21 mouse cellular contexts compared by ENCODE assay signal in the genomic region with DNA sequence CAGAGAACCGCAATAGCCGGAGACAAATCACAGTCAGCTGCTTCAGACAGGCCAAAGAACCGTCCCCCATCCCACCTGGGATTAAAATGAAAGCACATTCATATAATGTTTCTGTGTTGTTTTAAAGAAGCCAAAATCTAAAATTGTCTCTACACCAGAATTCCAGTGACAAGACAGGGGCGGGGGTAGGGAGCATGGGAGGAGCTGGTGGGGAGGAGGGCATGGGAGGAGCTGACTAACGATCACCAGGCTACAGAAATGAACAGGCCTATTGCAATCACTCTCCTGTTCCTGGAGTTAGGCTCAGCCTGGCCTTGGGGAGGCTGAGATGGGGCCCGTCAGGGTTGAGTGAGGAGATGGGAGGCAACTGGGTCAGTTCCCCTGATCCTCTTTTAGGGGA.
A peak's percentile ranks its signal among the peaks of the same experiment; 100 is the strongest.
DNase-seq lines count a peak whose midpoint lies in the region; ATAC-seq and TF ChIP-seq lines count a peak whose summit lies in the region.
"Had no signal": no experiment of that assay in that cellular context is flagged by ENCODE, and none has a peak within 500 bp of the region (broad histone marks: within the 10 kb centered on the region; RNA-seq: fewer than 3 reads in every experiment).

No protein-coding gene starts in this region.

- H3K9ac ChIP-seq in hindbrain, embryonic 14.5 days = no peak overlapping the region
- H3K9ac ChIP-seq in embryonic facial prominence, embryonic 14.5 days (ENCODE audit: low read depth, low read length) = no peak overlapping the region
- no peak overlapping the region for H3K9ac ChIP-seq in limb, embryonic 14.5 days (ENCODE audit: low read depth, low read length, severe bottlenecking)
- H3K9ac ChIP-seq: forebrain, embryonic 13.5 days; heart, embryonic 12.5 days; liver, embryonic 12.5 days; neural tube, embryonic 12.5 days had no signal

- H3K9me3 ChIP-seq in hindbrain, embryonic 10.5 days = no peaks in the 10 kb centered on the region
- H3K9me3 ChIP-seq in hindbrain, embryonic 14.5 days (ENCODE audit: control insufficient read depth, low read length) = no peaks in the 10 kb centered on the region
- H3K9me3 ChIP-seq in embryonic facial prominence, embryonic 14.5 days (ENCODE audit: control insufficient read depth, low read length) = no peaks in the 10 kb centered on the region
- no peaks in the 10 kb centered on the region for H3K9me3 ChIP-seq in limb, embryonic 14.5 days (ENCODE audit: control insufficient read depth, low read length)
- H3K9me3 ChIP-seq: forebrain, embryonic 13.5 days; heart, embryonic 12.5 days; liver, embryonic 12.5 days; midbrain, embryonic 10.5 days; neural tube, embryonic 12.5 days had no signal

- no peaks in the 10 kb centered on the region for H3K36me3 ChIP-seq in hindbrain, embryonic 10.5 days
- no peaks in the 10 kb centered on the region for H3K36me3 ChIP-seq in hindbrain, embryonic 14.5 days (replicated peaks; ENCODE audit: control insufficient read depth, insufficient read depth)
- H3K36me3 ChIP-seq in embryonic facial prominence, embryonic 14.5 days (ENCODE audit: control insufficient read depth, insufficient read depth, low read length) = no peaks in the 10 kb centered on the region
- no peaks in the 10 kb centered on the region for H3K36me3 ChIP-seq in limb, embryonic 14.5 days (ENCODE audit: control insufficient read depth, insufficient read depth, low read length)
- H3K36me3 ChIP-seq: heart, embryonic 12.5 days; liver, embryonic 12.5 days; midbrain, embryonic 10.5 days; neural tube, embryonic 12.5 days had no signal

- WGBS in hindbrain, embryonic 10.5 days = 67% methylated on average over 6 of the region's 6 CpGs
- 55% methylated on average over 6 of the region's 6 CpGs for WGBS in hindbrain, embryonic 14.5 days
- WGBS in embryonic facial prominence, embryonic 14.5 days = 33% methylated on average over 6 of the region's 6 CpGs
- 16% methylated on average over 6 of the region's 6 CpGs for WGBS in limb, embryonic 14.5 days

- DNase-seq in hindbrain, embryonic 10.5 days (ENCODE audit: low spot score) = no peak
- DNase-seq in hindbrain, embryonic 14.5 days (ENCODE audit: low spot score) = no peak
- peak; percentile 82 for DNase-seq in brain, adult 2 months (ENCODE audit: low read depth, low spot score)
- peak; percentile 55 for DNase-seq in embryonic facial prominence, embryonic 14.5 days (ENCODE audit: low spot score)
- DNase-seq in limb, embryonic 14.5 days (ENCODE audit: low spot score) = peak; percentile 36
- no peak for DNase-seq in cerebellum, postnatal 4 days (ENCODE audit: low spot score in 2 of 2)
- DNase-seq: cerebellum, adult 2 months; heart, postnatal 14 days; kidney, postnatal 36 days; lung, adult 2 months; lung, postnatal 4 days; right cerebral cortex, adult 18-20 months; thymus, adult 18-20 months had no signal

- TF ChIP-seq POLR2A in limb, embryonic 14.5 days (IDR thresholded peaks at IDR 0.05; ENCODE audit: borderline replicate concordance, extremely low read depth, insufficient read depth, insufficient read length) = no peak

- peaks cover 11% of the 10 kb centered on the region; the same call in 1 of the 2 replicates for H3K27me3 ChIP-seq in hindbrain, embryonic 10.5 days (ENCODE audit: insufficient read depth, poor library complexity, severe bottlenecking)
- no peaks in the 10 kb centered on the region for H3K27me3 ChIP-seq in hindbrain, embryonic 14.5 days (ENCODE audit: control insufficient read depth, insufficient read depth, low read length)
- no peaks in the 10 kb centered on the region for H3K27me3 ChIP-seq in embryonic facial prominence, embryonic 14.5 days (replicated peaks; ENCODE audit: control insufficient read depth, insufficient read depth, low read length)
- no peaks in the 10 kb centered on the region for H3K27me3 ChIP-seq in limb, embryonic 14.5 days (ENCODE audit: control insufficient read depth, insufficient read depth, low read length)
- H3K27me3 ChIP-seq: neural tube, embryonic 12.5 days had no signal

- H3K4me3 ChIP-seq in hindbrain, embryonic 10.5 days = no peak overlapping the region
- no peak overlapping the region for H3K4me3 ChIP-seq in hindbrain, embryonic 14.5 days (replicated peaks; ENCODE audit: low read length)
- H3K4me3 ChIP-seq in embryonic facial prominence, embryonic 14.5 days (ENCODE audit: low read depth, low read length) = no peak overlapping the region
- H3K4me3 ChIP-seq in limb, embryonic 14.5 days (replicated peaks; ENCODE audit: low read length) = no peak overlapping the region
- H3K4me3 ChIP-seq: forebrain, embryonic 13.5 days; heart, embryonic 12.5 days; liver, embryonic 12.5 days; midbrain, embryonic 10.5 days; neural tube, embryonic 12.5 days had no signal

- peak overlapping the region; percentile 40; the same call in 1 of the 2 replicates for H3K27ac ChIP-seq in hindbrain, embryonic 10.5 days
- H3K27ac ChIP-seq in hindbrain, embryonic 14.5 days = no peak overlapping the region
- peak overlapping the region; percentile 46 for H3K27ac ChIP-seq in embryonic facial prominence, embryonic 14.5 days (replicated peaks; ENCODE audit: low read depth, low read length)
- H3K27ac ChIP-seq in limb, embryonic 14.5 days (replicated peaks; ENCODE audit: low read depth, low read length) = peak overlapping the region; percentile 61; the same call in 1 of the 2 replicates
- H3K27ac ChIP-seq: forebrain, embryonic 13.5 days; liver, embryonic 12.5 days; neural tube, embryonic 12.5 days had no signal

- ATAC-seq in hindbrain, embryonic 14.5 days (ENCODE audit: low FRiP score) = no peak
- peak; percentile 54; the same call in 1 of the 2 replicates for ATAC-seq in embryonic facial prominence, embryonic 14.5 days (ENCODE audit: low read depth)
- ATAC-seq in limb, embryonic 14.5 days (ENCODE audit: low FRiP score, low read depth) = peak; percentile 58; the same call in 1 of the 2 replicates
- ATAC-seq in monocyte, adult 5-6 weeks (replicated peaks; ENCODE audit: insufficient number of reproducible peaks, low FRiP score, low TSS enrichment, poor library complexity, severe bottlenecking) = no peak
- ATAC-seq: forebrain, embryonic 13.5 days; hindbrain, embryonic 16.5 days; intestine, embryonic 16.5 days; liver, embryonic 12.5 days had no signal

- no peak overlapping the region for H3K4me2 ChIP-seq in hindbrain, embryonic 14.5 days (replicated peaks)
- H3K4me2 ChIP-seq in embryonic facial prominence, embryonic 14.5 days (ENCODE audit: low read depth, low read length) = no peak overlapping the region
- no peak overlapping the region; the same call in 1 of the 2 replicates for H3K4me2 ChIP-seq in limb, embryonic 14.5 days (replicated peaks; ENCODE audit: low read depth, low read length, severe bottlenecking)
- H3K4me2 ChIP-seq: forebrain, embryonic 13.5 days; heart, embryonic 12.5 days; liver, embryonic 12.5 days; neural tube, embryonic 12.5 days had no signal

- H3K4me1 ChIP-seq in hindbrain, embryonic 10.5 days (replicated peaks) = peaks cover 53% of the 10 kb centered on the region
- peaks cover 19% of the 10 kb centered on the region for H3K4me1 ChIP-seq in hindbrain, embryonic 14.5 days (replicated peaks; ENCODE audit: control insufficient read depth, insufficient read depth, low read length)
- peaks cover 8% of the 10 kb centered on the region for H3K4me1 ChIP-seq in embryonic facial prominence, embryonic 14.5 days (ENCODE audit: control insufficient read depth, insufficient read depth, low read length)
- peaks cover 30% of the 10 kb centered on the region for H3K4me1 ChIP-seq in limb, embryonic 14.5 days (ENCODE audit: control insufficient read depth, insufficient read depth, low read length)
- H3K4me1 ChIP-seq: liver, embryonic 12.5 days had no signal

Comparison
In these comparisons a context has a peak if more than half of its experiments do, and no peak if none do; other contexts are left out.
1. DNase-seq: peak in brain, adult 2 months (single experiment), embryonic facial prominence, embryonic 14.5 days (single experiment) and limb, embryonic 14.5 days (single experiment); none in hindbrain, embryonic 10.5 days (single experiment), hindbrain, embryonic 14.5 days (single experiment) and cerebellum, postnatal 4 days (0 of 2).
2. ATAC-seq: peak in embryonic facial prominence, embryonic 14.5 days (single experiment) and limb, embryonic 14.5 days (single experiment); none in hindbrain, embryonic 14.5 days (single experiment) and monocyte, adult 5-6 weeks (single experiment).